9 mouse cellular contexts compared by ENCODE assay signal in the genomic region with DNA sequence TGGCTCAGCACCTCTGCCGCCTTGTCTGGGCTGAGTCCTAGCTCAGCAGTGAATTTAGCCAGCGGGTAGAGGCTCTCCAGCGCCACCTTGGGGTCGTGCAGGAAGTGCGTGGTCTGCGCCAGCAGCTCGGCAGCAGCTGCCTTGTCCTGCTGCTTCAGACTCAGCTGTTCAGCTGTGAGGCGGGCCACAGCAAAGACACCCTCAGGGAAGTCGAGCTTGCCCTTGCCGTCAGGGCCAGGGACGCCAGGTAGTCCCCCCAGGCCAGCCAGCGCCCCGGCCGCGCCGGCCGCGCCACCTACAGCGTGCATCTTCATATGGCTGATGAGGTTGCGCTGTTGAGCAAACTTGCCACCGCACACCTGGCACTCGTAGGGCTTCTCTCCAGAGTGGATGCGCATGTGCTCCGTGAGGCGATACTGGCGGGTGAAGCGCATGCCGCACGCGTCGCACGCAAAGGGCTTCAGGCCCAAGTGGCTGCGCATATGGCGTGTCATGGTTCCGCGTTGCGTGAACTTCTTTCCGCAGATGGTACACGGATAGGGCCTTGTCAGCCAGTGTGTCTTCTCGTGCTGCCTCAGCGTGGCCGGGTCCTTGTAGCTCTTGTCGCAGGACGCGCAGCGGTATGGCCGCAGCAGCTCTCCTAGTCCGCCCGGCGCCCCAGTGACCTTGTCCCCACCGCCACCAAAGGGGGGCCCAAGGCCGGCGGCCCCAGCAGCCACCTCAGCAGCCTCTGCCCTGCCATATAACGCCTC. TPM values are rescaled to one million over a fixed set of nuclear protein-coding genes. Genes with fewer than 3 reads are reported as not detected.
DNase-seq lines count a peak whose midpoint lies in the region; ATAC-seq and TF ChIP-seq lines count a peak whose summit lies in the region.
"Had no signal": no experiment of that assay in that cellular context is flagged by ENCODE, and none has a peak within 500 bp of the region (broad histone marks: within the 10 kb centered on the region; RNA-seq: fewer than 3 reads in every experiment).

No protein-coding gene starts in this region.

- peak overlapping the region; percentile 10 for H3K27ac ChIP-seq in embryonic fibroblast, embryonic 13.5 days (ENCODE audit: insufficient read depth, low read length)
- peak overlapping the region; percentile 89 for H3K27ac ChIP-seq in heart, embryonic 13.5 days (replicated peaks)
- H3K27ac ChIP-seq in kidney, embryonic 15.5 days, result peak overlapping the region; percentile 95
- no peak overlapping the region for H3K27ac ChIP-seq in liver, embryonic 13.5 days

- TF ChIP-seq CTCF in embryonic fibroblast, embryonic 13.5 days (IDR thresholded peaks at IDR 0.05; ENCODE audit: borderline replicate concordance, insufficient read depth, low read length), result peak; percentile 87

- 7% methylated on average over 54 of the region's 54 CpGs for WGBS in heart, embryonic 13.5 days
- WGBS in kidney, embryonic 15.5 days, result 9% methylated on average over 54 of the region's 54 CpGs
- 6% methylated on average over 54 of the region's 54 CpGs for WGBS in liver, embryonic 13.5 days (ENCODE audit: insufficient replicate concordance)

- no peaks in the 10 kb centered on the region for H3K4me1 ChIP-seq in embryonic fibroblast, embryonic 13.5 days (ENCODE audit: control insufficient read depth, insufficient read depth, low read length)
- peaks cover 95% of the 10 kb centered on the region for H3K4me1 ChIP-seq in heart, embryonic 13.5 days
- peaks cover 83% of the 10 kb centered on the region for H3K4me1 ChIP-seq in kidney, embryonic 15.5 days
- H3K4me1 ChIP-seq in liver, embryonic 13.5 days (replicated peaks), result peaks cover 63% of the 10 kb centered on the region

- no peak; the same call in 1 of the 2 replicates for TF ChIP-seq POLR2A in embryonic fibroblast, embryonic 13.5 days (IDR thresholded peaks at IDR 0.05; ENCODE audit: low read depth, low read length)

- peak; percentile 81 for DNase-seq in right cerebral cortex, adult 18-20 months
- no peak for DNase-seq in right cerebral cortex, postnatal 36 days (ENCODE audit: low spot score in 2 of 2)
- DNase-seq in liver, embryonic 13.5 days, result peak; percentile 65
- DNase-seq in natural killer cell, adult 2 months (ENCODE audit: low spot score in 2 of 2), result peak; percentile 74 to 80
- DNase-seq in testis, postnatal 10 days (ENCODE audit: low spot score), result peak; percentile 87

- peaks cover 78% of the 10 kb centered on the region for H3K27me3 ChIP-seq in heart, embryonic 13.5 days (replicated peaks)
- H3K27me3 ChIP-seq in kidney, embryonic 15.5 days, result peaks cover 69% of the 10 kb centered on the region
- peaks cover 71% of the 10 kb centered on the region for H3K27me3 ChIP-seq in liver, embryonic 13.5 days
- H3K27me3 ChIP-seq: Patski had no signal

- peak overlapping the region; percentile 97 for H3K4me2 ChIP-seq in heart, embryonic 13.5 days
- H3K4me2 ChIP-seq in kidney, embryonic 15.5 days, result peak overlapping the region; percentile 94
- H3K4me2 ChIP-seq in liver, embryonic 13.5 days, result peak overlapping the region; percentile 82

- no peak for ATAC-seq in heart, embryonic 13.5 days (ENCODE audit: extremely low read depth, insufficient number of reproducible peaks, low FRiP score, low TSS enrichment)
- ATAC-seq in kidney, embryonic 15.5 days (replicated peaks; ENCODE audit: low FRiP score), result no peak
- peak; percentile 12; the same call in 1 of the 2 replicates for ATAC-seq in liver, embryonic 13.5 days (ENCODE audit: low read depth)
- ATAC-seq: Patski had no signal

- no peaks in the 10 kb centered on the region for H3K9me3 ChIP-seq in heart, embryonic 13.5 days
- H3K9me3 ChIP-seq in kidney, embryonic 15.5 days (replicated peaks), result no peaks in the 10 kb centered on the region
- no peaks in the 10 kb centered on the region for H3K9me3 ChIP-seq in liver, embryonic 13.5 days (replicated peaks)

- H3K9ac ChIP-seq in heart, embryonic 13.5 days, result peak overlapping the region; percentile 88
- peak overlapping the region; percentile 67 for H3K9ac ChIP-seq in kidney, embryonic 15.5 days
- peak overlapping the region; percentile 57 for H3K9ac ChIP-seq in liver, embryonic 13.5 days

- peak overlapping the region; percentile 72 for H3K4me3 ChIP-seq in embryonic fibroblast, embryonic 13.5 days (ENCODE audit: insufficient read depth, low read length)
- H3K4me3 ChIP-seq in heart, embryonic 13.5 days, result peak overlapping the region; percentile 79
- peak overlapping the region; percentile 72 for H3K4me3 ChIP-seq in kidney, embryonic 15.5 days (replicated peaks)
- peak overlapping the region; percentile 70 for H3K4me3 ChIP-seq in liver, embryonic 13.5 days (replicated peaks)

- peaks cover 59% of the 10 kb centered on the region for H3K36me3 ChIP-seq in heart, embryonic 13.5 days
- peaks cover 53% of the 10 kb centered on the region for H3K36me3 ChIP-seq in kidney, embryonic 15.5 days
- H3K36me3 ChIP-seq in liver, embryonic 13.5 days, result peaks cover 22% of the 10 kb centered on the region

RNA-seq across cellular contexts. Expression of a gene that starts 3.7 kb away (rescaled TPM):
- polyA plus RNA-seq in embryonic fibroblast, embryonic 13.5 days (2011; ENCODE audit: insufficient read length, low read depth, missing spikeins), result 20.7 and 29.3 TPM in 2 replicates
- 9.4 and 9.5 TPM in 2 replicates for polyA plus RNA-seq in heart, embryonic 13.5 days (2015; fragmentation: Nextera tagmentation; extraction: Ambion mirVana)
- 24.3 and 25.9 TPM in 2 replicates for polyA plus RNA-seq in kidney, embryonic 15.5 days (2015; fragmentation: Nextera tagmentation; extraction: Ambion mirVana)
- polyA plus RNA-seq in liver, embryonic 13.5 days (2015; fragmentation: Nextera tagmentation; extraction: Ambion mirVana), result 1.2 and 1.5 TPM in 2 replicates

RNA-seq across cellular contexts. Expression of a gene that starts 13.0 kb away (rescaled TPM):
- polyA plus RNA-seq in embryonic fibroblast, embryonic 13.5 days (2011; ENCODE audit: insufficient read length, low read depth, missing spikeins), result 20.4 and 28.9 TPM in 2 replicates
- 15.2 and 16.4 TPM in 2 replicates for polyA plus RNA-seq in heart, embryonic 13.5 days (2015; fragmentation: Nextera tagmentation; extraction: Ambion mirVana)
- 25.3 and 27.0 TPM in 2 replicates for polyA plus RNA-seq in kidney, embryonic 15.5 days (2015; fragmentation: Nextera tagmentation; extraction: Ambion mirVana)
- polyA plus RNA-seq in liver, embryonic 13.5 days (2015; fragmentation: Nextera tagmentation; extraction: Ambion mirVana), result 13.3 and 13.4 TPM in 2 replicates

RNA-seq across cellular contexts. Expression of a gene that starts 25.4 kb away (rescaled TPM):
- polyA plus RNA-seq in embryonic fibroblast, embryonic 13.5 days (2011; ENCODE audit: insufficient read length, low read depth, missing spikeins), result 15.7 and 18.7 TPM in 2 replicates
- 19.3 and 21.3 TPM in 2 replicates for polyA plus RNA-seq in heart, embryonic 13.5 days (2015; fragmentation: Nextera tagmentation; extraction: Ambion mirVana)
- 24.6 and 26.3 TPM in 2 replicates for polyA plus RNA-seq in kidney, embryonic 15.5 days (2015; fragmentation: Nextera tagmentation; extraction: Ambion mirVana)
- 13.8 and 15.8 TPM in 2 replicates for polyA plus RNA-seq in liver, embryonic 13.5 days (2015; fragmentation: Nextera tagmentation; extraction: Ambion mirVana)

RNA-seq across cellular contexts. Expression of a gene that starts 28.0 kb away (rescaled TPM):
- polyA plus RNA-seq in embryonic fibroblast, embryonic 13.5 days (2011; ENCODE audit: insufficient read length, low read depth, missing spikeins), result 2.1 and 2.7 TPM in 2 replicates
- 10.2 and 12.4 TPM in 2 replicates for polyA plus RNA-seq in heart, embryonic 13.5 days (2015; fragmentation: Nextera tagmentation; extraction: Ambion mirVana)
- polyA plus RNA-seq in kidney, embryonic 15.5 days (2015; fragmentation: Nextera tagmentation; extraction: Ambion mirVana), result 3.4 and 3.6 TPM in 2 replicates
- polyA plus RNA-seq in liver, embryonic 13.5 days (2015; fragmentation: Nextera tagmentation; extraction: Ambion mirVana), result 0.78 and 0.97 TPM in 2 replicates

Comparison
In these comparisons a context has a peak if more than half of its experiments do, and no peak if none do; other contexts are left out.
1. DNase-seq: peak in right cerebral cortex, adult 18-20 months (single experiment), liver, embryonic 13.5 days (single experiment), natural killer cell, adult 2 months (2 of 2) and testis, postnatal 10 days (single experiment); none in right cerebral cortex, postnatal 36 days (0 of 2).
2. Peak in every context shown above with its lines, with median percentiles within 50 percentile points of each other: H3K4me3 ChIP-seq, H3K4me2 ChIP-seq and H3K9ac ChIP-seq.